Mouse (Mus musculus) right cerebral cortex, postnatal 25 days (tissue): ENCODE results near the gene Rpl38.
"Not testable (repeated sequence)": the region's sequence is repeated elsewhere in the genome, so short reads cannot be mapped to it uniquely, and the experiment has no call there.

ENCODE experiments used
- DNase-seq: peaks from one replicate; pipeline ENCODE4 v3.0.0; 2022

Rpl38 gene

GRCm38 (mm10) chr11:114657737-114658136 is 10.6 kb upstream of the Rpl38 start:
- no peak for DNase-seq

- DNase-seq = no peak
These were observed 6.2 kb upstream of the Rpl38 start for GRCm38 (mm10) chr11:114662161-114662560.

GRCm38 (mm10) chr11:114662746-114663362 is 5.5 kb upstream of the Rpl38 start:
- peak; percentile 63 for DNase-seq

GRCm38 (mm10) chr11:114664164-114664563 is 4.2 kb upstream of the Rpl38 start:
- DNase-seq = no peak

- DNase-seq = no peak
These were observed 2.9 kb upstream of the Rpl38 start for GRCm38 (mm10) chr11:114665463-114665862.

GRCm38 (mm10) chr11:114666786-114667185 is 1.5 kb upstream of the Rpl38 start:
- DNase-seq = no peak

- no peak for DNase-seq
These were observed 940 bp upstream of the Rpl38 start for GRCm38 (mm10) chr11:114667236-114667931.

- not testable (repeated sequence) for DNase-seq
These were observed 415 bp upstream of the Rpl38 start for GRCm38 (mm10) chr11:114667932-114668285.

- peak; percentile 74 for DNase-seq
These were observed 658 bp downstream of the Rpl38 start for GRCm38 (mm10) chr11:114668741-114669623.

- DNase-seq = no peak
These were observed 1.4 kb downstream of the Rpl38 start for GRCm38 (mm10) chr11:114669651-114670168.

- DNase-seq = no peak
These were observed 2.8 kb downstream of the Rpl38 start for GRCm38 (mm10) chr11:114671147-114671546.

- peak; percentile 30 for DNase-seq
These were observed 4.7 kb downstream of the Rpl38 start for GRCm38 (mm10) chr11:114672794-114673718.

- DNase-seq = no peak
These were observed 5.4 kb downstream of the Rpl38 start for GRCm38 (mm10) chr11:114673719-114674050.

GRCm38 (mm10) chr11:114674180-114674579 is 5.9 kb downstream of the Rpl38 start:
- DNase-seq = no peak

- not testable (repeated sequence) for DNase-seq
These were observed 6.5 kb downstream of the Rpl38 start for GRCm38 (mm10) chr11:114674796-114675195.

GRCm38 (mm10) chr11:114675341-114675825 is 7.1 kb downstream of the Rpl38 start, which contains the start of gene Ttyh2:
Gene Ttyh2 (plus strand): TSS chr11:114675431.
- DNase-seq = peak; percentile 55

GRCm38 (mm10) chr11:114675826-114676401 is 7.6 kb downstream of the Rpl38 start:
- peak; percentile 23 for DNase-seq

- no peak for DNase-seq
These were observed 8.1 kb downstream of the Rpl38 start for GRCm38 (mm10) chr11:114676431-114676830.

GRCm38 (mm10) chr11:114676896-114677530 is 8.7 kb downstream of the Rpl38 start:
- no peak for DNase-seq

GRCm38 (mm10) chr11:114679582-114679981 is 11.3 kb downstream of the Rpl38 start:
- no peak for DNase-seq

- DNase-seq = no peak
These were observed 12.0 kb downstream of the Rpl38 start for GRCm38 (mm10) chr11:114680291-114680690.
